In the genomic region with DNA sequence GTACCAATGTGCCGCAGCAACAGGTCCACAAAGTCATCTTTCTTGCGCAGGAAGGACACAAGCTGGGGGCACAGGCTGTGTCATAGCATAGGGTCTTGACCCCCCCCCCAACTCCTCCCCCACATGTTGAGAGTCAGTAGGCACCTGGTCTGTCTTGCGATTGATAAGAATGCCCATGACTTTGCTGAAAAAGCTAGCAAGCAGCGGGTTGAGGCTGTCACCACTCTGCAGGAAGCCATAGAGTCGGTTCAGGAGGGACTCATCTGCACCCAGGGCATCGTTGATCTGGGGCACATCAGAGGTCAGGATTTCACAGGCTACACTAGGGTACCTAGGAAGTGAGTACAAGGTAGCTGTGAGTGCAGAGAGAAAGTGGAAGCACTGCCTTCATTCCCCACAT, we compare ENCODE assay signal across 22 mouse cellular contexts. TPM values are rescaled to one million over a fixed set of nuclear protein-coding genes. Genes with fewer than 3 reads are reported as not detected.
"Had no signal": no experiment of that assay in that cellular context is flagged by ENCODE, and none has a peak within 500 bp of the region (broad histone marks: within the 10 kb centered on the region; RNA-seq: fewer than 3 reads in every experiment).

No protein-coding gene starts in this region.

- H3K4me1 ChIP-seq: intestine, embryonic 15.5 days; kidney, embryonic 15.5 days; stomach, embryonic 15.5 days had no signal

- H3K4me2 ChIP-seq: intestine, embryonic 15.5 days; kidney, embryonic 15.5 days; liver, embryonic 15.5 days; midbrain, embryonic 13.5 days; stomach, embryonic 15.5 days had no signal

- DNase-seq: kidney, adult 11 months; kidney, adult 8-10 months; kidney, postnatal 10 days; kidney, postnatal 36 days; layer of hippocampus, postnatal 36 days; lung, adult 2 months; lung, postnatal 14 days; lung, postnatal 4 days; retina, postnatal 1 day; right cerebral cortex, postnatal 25 days; spleen, adult 18-20 months; thymus, postnatal 36 days had no signal

- H3K27me3 ChIP-seq: intestine, embryonic 15.5 days; kidney, embryonic 15.5 days; liver, embryonic 15.5 days; midbrain, embryonic 13.5 days; stomach, embryonic 15.5 days had no signal

- H3K9ac ChIP-seq: intestine, embryonic 15.5 days; kidney, embryonic 15.5 days; liver, embryonic 15.5 days; midbrain, embryonic 13.5 days; stomach, embryonic 15.5 days had no signal

- H3K27ac ChIP-seq: intestine, embryonic 15.5 days; kidney, embryonic 15.5 days; left cerebral cortex, adult 2 months; liver, embryonic 15.5 days; midbrain, embryonic 13.5 days; stomach, embryonic 15.5 days had no signal

- H3K9me3 ChIP-seq: intestine, embryonic 15.5 days; kidney, embryonic 15.5 days; liver, embryonic 15.5 days; midbrain, embryonic 13.5 days; stomach, embryonic 15.5 days had no signal

- ATAC-seq: intestine, embryonic 15.5 days; midbrain, embryonic 13.5 days had no signal

- H3K4me3 ChIP-seq: intestine, embryonic 15.5 days; kidney, embryonic 15.5 days; left cerebral cortex, adult 2 months; liver, embryonic 15.5 days; midbrain, embryonic 13.5 days; stomach, embryonic 15.5 days had no signal

RNA-seq across cellular contexts. Expression of a gene that starts 39.4 kb away (rescaled TPM):
- polyA plus RNA-seq: limb, embryonic 11.5 days; liver, embryonic 15.5 days; lung, embryonic 16.5 days; neural tube, embryonic 11.5 days; thymus, postnatal 0 days had no signal
